Mouse (Mus musculus) urinary bladder, postnatal 36 days (tissue): Measurements from ENCODE around the gene Golga4.
A peak's percentile ranks its signal among the peaks of the same experiment; 100 is the strongest.
"Not testable (repeated sequence)": the region's sequence is repeated elsewhere in the genome, so short reads cannot be mapped to it uniquely, and the experiment has no call there.

Experiments used
- DNase-seq, 2 experiments: peaks; one replicate each; pipeline ENCODE4 v3.0.0; 2022; ENCODE audit warnings: low spot score in 2 of 2, mixed read lengths in 1 of 2

Gene Golga4

GRCm38 (mm10) chr9:118585998-118586397 is 79.9 kb downstream of the Golga4 start:
- no peak for DNase-seq

GRCm38 (mm10) chr9:118587115-118587514 is 81.0 kb downstream of the Golga4 start:
- no peak for DNase-seq

DNA sequence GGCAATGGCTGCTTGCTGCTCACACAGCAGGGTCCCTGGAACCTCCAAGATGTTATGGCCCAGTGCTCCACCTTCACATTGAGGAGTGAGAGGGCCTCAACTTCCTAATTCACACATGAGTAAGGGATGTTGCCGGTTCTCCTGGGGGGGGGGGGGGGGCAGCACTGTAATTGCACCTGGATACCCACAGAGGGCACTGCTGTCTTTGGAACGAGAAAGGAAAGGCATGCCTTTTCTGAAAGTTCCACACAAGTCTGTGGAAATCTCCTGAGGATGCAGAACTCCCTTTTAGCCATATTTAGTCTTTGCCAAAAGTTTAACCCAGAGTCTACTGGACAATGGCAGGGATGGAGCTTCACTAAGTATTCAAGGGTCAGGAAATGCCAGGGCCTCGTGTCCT is 83.2 kb downstream of the Golga4 start:
- no peak for DNase-seq

DNA sequence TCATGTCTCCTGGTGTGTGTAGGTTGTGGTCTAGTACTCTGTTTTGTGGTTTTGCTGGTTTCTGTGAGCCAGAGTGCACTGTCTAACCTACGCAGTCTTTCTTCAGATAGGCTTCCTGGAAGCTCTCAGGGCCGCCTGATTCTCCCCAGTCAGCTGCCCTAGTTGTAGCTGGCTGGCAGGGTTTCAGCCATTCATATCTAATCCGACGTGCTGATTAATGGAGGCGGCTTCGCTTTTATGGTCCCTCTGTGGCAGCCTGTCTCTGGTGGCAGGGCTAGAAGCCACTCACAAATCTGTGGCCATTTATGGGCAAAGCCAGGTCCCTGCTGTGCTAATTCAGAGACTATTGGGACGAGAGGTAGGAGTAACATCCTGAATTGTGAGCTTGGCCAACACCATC is 84.2 kb downstream of the Golga4 start:
- DNase-seq, result no peak

- DNase-seq, result no peak
These were observed 85.6 kb downstream of the Golga4 start for GRCm38 (mm10) chr9:118591633-118592032.

DNA sequence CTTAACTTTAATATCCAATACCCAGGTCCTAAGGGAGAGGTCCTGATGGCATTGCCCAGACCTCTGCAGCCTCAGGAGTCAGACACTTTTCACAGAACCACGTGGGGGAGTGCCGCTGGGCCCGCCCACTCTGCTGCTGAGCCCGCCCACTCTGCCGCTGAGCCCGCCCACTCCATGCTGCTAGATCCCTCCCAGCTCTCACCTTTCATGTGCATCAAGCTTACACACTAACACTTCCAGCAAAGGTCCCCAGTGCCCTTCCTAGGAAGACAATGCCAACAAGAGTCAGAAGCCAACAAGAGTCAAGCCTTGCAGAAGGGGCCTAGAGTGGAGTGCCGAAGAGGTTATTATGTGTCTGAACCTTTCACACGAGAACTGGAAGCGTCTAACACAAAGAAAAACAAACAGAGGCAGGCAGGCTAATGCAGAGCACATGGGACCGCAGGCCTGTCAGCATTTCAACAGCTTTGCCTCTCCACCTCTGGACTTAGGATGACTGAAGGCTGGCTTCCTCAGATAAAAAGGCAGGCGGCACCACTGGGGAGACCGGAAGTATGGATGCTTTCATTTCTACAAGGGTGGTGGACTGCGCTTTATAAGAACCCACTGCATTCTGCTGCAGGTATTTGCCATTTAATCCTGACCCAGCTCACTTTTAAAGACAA is 86.7 kb downstream of the Golga4 start:
- DNase-seq, result no peak

GRCm38 (mm10) chr9:118593443-118593842 is 87.4 kb downstream of the Golga4 start:
- DNase-seq, result no peak

DNA sequence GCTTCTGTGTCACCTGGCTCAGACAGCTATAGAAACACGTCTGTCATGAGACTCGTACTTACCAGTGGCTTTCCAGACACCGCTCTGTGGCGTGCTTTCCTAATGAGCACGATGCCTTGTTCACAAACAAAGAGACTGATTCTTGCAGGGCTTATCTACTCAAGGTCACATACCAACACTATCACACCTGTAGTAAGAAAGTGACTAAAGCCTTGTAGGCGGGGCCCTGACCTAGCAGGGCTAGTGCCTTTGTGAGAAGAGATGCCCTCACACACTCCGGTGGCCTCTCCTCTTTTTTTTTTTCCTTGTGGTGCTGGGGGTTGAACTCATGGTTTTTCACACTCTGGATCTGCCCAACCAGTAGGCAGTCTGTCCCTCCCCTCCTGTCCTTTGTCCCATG is 90.7 kb downstream of the Golga4 start:
- no peak for DNase-seq

- DNase-seq, result not testable (repeated sequence)
These were observed 94.3 kb downstream of the Golga4 start for GRCm38 (mm10) chr9:118600393-118600792.

GRCm38 (mm10) chr9:118602576-118602975 is 96.5 kb downstream of the Golga4 start:
- no peak for DNase-seq

- DNase-seq, result peak; percentile 69 to 72
These were observed 100.2 kb downstream of the Golga4 start, which contains the start of gene Itga9 for GRCm38 (mm10) chr9:118606148-118606816. TSS of gene Itga9 (plus strand) at chr9:118606690.

GRCm38 (mm10) chr9:118606817-118607371 is 100.8 kb downstream of the Golga4 start:
- DNase-seq, result peak in 1 of 2 experiments; percentile 17

DNA sequence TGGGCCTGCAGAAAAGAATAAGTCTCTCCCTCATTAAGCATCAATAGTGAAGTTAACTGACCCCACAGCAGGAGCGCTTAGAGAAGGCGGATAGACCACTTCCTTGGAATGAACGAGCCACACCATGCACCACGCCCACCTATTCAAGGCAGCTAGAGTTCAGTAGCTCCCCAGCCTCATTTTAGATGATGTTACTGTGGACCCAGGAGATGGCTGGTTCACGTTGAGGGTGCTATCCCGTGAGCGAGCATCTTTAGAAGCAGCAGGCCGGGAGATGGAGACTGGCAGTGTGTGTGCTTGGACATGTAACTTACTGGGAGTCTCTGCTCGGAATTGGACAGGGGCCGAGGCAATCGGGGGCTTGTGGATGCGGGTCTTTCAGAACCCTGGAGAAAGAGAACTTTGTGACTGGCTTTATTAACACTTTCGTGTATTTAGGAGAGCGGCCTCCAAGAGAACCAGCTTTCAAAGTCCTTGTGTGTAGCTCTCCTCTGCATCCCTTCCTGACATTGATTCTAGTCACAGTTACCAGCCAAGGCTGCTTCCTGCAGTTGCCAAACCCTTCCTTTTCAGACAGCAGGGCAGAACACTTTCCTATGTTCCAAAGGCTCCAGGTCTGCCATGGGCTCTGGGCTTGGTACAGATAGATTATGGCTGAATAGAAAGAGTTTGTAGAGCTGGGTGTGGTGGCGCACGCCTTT is 101.8 kb downstream of the Golga4 start:
- DNase-seq, result no peak

DNA sequence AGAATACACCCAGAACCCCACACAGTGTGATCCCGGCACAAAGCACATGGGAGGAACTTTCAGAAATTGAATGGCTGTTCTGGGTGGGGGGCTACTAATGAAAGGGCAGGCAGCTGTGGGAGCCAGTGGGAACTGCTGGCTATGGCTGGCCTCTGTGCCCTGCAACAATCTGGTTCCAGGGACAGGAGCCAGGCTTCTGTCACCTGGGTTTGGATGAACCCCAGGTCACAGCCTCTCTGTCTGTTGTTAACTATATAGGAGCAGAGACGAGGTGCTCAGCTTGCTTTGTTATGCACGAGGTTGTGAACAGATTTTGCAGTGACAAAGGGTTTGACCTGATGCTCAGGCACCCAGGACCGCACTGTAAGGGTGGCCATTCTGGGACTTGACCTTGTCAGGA is 102.5 kb downstream of the Golga4 start:
- DNase-seq, result no peak

DNA sequence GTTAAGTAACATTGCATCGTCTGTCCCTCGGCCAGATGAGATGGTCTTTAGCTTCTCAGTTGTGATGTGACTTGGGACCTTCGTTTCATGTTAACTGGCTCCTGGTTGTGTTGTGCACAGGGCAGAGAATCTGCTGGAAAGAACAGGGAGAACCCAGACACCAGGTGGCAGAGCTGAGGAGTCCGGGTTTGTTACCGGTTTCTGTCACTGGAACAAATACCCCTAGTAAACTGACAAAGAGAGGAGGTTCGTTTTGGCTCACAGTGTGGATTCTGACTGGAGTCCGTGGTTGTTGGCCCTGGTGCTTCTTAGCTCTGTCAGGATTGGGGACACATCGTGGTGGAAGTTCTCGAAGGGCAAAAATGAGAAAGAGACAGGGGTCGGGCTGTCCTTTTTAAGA is 104.0 kb downstream of the Golga4 start:
- DNase-seq, result no peak

DNA sequence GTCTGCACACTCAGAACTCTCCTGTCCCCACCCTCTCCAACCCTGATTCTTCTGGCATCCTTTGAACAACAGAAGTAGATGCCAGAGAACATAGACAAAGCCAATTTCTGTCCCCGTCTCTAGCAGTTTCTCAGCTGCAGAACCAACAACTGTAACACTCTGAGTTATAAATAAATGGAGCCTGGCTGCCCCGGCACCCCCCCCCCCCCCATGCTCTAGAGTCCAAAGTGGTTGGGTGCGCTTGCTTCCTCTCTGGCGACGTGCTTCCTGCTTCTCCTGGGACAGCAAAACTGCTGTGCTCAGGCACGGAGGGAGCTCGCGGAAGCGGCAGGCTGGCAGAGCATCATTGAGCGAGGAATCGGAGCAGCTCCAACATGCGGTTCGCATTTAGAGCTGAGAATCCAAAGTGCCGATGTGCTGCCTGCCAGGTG is 105.1 kb downstream of the Golga4 start:
- no peak for DNase-seq

- DNase-seq, result no peak
These were observed 106.0 kb downstream of the Golga4 start for GRCm38 (mm10) chr9:118611958-118612581.

GRCm38 (mm10) chr9:118617237-118617636 is 111.2 kb downstream of the Golga4 start:
- no peak for DNase-seq

- DNase-seq, result no peak
These were observed 112.7 kb downstream of the Golga4 start for GRCm38 (mm10) chr9:118618732-118619250.

- DNase-seq, result no peak
These were observed 114.7 kb downstream of the Golga4 start for GRCm38 (mm10) chr9:118620807-118621206.

- DNase-seq, result no peak
These were observed 115.6 kb downstream of the Golga4 start for GRCm38 (mm10) chr9:118621691-118622090.
